Mouse (Mus musculus) R1 (cell line): Measurements from ENCODE around the gene Naa38.
A peak's percentile ranks its signal among the peaks of the same experiment; 100 is the strongest.

ENCODE experiments used
- DNase-seq: peaks from one replicate; pipeline ENCODE4 v3.0.0-alpha.2; 2018; ENCODE audit warnings: low read depth, low spot score

The Naa38 gene

DNA sequence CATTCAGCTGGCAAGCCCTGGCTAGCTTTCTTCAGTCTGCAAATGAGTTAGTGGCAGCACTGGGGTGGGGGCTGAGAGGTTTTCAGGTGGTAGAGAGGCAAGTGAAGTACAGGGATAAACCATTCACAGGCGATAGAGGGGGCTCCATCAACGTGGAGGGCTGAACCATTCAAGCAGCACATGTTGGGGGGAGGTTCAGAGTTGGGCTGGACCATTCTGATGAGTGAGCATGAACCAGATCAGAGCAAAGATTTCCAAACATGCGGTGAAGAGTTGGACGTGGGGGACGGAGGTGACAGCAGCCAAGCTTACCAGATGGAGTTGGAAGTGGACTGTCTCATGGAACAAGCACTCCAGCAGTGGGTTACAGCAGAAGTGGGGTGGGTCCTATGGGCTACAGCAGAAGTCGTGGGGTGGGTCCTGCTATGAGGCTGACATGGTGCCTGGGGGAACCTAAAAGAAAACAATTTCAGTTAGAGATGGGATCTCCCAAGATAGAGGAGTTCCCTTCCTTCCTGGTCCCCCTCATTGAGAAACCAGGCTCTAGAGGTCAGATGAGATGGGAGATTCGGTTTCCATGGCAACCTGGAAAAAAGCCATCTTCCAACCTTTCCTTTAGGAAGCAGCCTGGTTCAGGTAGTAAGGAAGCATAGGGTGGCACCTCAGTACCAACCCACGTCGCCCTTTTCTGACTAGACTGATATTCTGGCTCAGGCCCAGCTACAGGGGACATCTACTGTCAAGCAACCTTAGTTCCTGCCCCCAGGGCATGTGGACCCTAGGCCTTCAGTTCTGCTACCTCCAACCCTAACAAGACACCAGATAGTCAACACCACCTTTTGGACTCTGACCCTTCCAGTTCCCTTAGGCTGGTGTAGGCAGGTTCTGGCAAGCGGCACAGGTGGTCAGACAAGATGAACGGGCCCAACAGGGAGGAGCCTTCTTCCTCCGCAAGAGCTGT, 18.2 kb downstream of the Naa38 start, which contains the start of gene Kdm6b:
Kdm6b (minus strand) TSS at position 455 of the 961 bp plus-strand sequence.
- peak; percentile 89 for DNase-seq

- DNase-seq: no peak
These were observed 19.4 kb downstream of the Naa38 start for GRCm38 (mm10) chr11:69414421-69415326.

DNA sequence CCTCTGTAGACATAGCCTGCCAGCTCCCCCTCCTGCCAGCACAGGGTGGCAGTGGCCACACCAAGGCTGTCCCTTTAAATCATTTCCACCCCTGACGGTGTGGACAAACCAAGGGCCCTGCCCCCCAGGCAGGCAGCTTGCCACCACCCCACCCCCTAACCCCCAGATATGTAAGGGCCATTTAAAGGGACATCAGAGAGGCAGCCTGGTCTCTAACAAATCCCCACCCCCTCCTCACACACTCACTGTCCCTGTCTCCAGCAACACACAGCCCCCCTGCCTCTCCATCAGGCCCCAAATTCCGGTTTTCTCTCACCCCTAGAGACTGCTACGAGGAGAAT, 20.0 kb downstream of the Naa38 start:
- DNase-seq: no peak

- DNase-seq: peak; percentile 85
These were observed 20.6 kb downstream of the Naa38 start for GRCm38 (mm10) chr11:69415668-69416451.

DNA sequence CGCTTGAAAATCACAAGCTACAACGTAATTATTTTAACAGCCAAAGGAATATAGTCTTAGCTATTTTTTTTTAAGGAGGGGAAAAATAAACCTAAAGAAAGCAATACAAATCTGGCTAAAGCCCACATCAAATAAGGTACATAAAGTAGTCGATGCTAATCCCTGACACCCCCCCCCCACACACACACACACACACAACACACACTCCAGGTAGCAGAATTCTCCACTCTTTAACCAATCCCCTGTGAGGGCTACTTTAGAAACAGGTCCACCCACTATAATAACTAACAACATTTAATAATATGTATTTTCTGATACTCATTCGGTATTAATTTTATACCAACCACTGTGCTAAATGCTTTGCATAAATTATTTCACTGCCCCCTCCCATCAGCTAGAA, 21.2 kb downstream of the Naa38 start:
- DNase-seq: no peak

- peak; percentile 46 for DNase-seq
These were observed 21.7 kb downstream of the Naa38 start for GRCm38 (mm10) chr11:69416921-69417448.

DNA sequence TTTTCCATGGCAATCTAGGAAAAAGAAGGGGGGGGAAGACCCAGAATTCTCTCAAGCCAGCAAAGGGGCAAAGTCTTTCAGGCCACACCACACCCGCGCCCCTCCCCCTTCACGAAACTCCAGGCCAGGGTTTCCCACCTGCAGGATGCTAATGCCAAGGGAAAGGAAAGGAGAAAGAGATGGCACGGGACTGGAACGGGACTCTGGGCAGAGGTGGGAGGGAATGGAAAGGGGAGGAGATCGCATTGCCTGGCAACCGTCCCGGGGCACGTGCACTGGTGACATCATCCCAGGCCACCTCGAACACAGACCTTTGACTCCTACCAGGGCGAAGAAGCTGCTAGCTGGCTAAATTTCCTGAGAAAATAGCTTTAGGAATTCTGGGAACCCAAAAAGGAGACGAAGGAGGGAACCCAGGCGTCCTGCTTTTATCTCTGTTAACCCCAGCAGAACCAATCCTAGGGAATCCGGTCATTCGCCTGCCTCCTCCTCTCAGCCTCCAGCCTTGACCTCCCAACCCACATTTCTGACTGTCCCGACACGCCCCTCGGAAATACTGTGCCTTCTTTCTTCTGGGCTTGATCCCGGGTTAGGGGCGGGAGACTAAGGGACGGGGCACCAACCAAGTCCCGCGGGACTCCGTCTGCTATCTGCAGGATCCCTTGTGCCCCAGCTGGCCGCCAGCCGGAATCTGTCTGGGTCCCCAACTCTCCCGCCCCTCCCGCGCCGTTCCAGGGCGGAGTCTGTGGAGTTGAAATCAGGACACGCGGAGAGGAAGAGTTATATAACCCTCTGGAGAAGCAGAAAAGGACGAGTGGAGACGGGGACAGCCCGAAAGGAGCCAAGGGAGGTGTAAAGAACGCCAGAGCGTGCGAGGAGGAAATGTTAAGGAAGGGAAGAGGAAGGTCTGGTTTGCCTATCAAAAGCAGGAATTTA, 22.4 kb downstream of the Naa38 start:
- peak; percentile 98 for DNase-seq

DNA sequence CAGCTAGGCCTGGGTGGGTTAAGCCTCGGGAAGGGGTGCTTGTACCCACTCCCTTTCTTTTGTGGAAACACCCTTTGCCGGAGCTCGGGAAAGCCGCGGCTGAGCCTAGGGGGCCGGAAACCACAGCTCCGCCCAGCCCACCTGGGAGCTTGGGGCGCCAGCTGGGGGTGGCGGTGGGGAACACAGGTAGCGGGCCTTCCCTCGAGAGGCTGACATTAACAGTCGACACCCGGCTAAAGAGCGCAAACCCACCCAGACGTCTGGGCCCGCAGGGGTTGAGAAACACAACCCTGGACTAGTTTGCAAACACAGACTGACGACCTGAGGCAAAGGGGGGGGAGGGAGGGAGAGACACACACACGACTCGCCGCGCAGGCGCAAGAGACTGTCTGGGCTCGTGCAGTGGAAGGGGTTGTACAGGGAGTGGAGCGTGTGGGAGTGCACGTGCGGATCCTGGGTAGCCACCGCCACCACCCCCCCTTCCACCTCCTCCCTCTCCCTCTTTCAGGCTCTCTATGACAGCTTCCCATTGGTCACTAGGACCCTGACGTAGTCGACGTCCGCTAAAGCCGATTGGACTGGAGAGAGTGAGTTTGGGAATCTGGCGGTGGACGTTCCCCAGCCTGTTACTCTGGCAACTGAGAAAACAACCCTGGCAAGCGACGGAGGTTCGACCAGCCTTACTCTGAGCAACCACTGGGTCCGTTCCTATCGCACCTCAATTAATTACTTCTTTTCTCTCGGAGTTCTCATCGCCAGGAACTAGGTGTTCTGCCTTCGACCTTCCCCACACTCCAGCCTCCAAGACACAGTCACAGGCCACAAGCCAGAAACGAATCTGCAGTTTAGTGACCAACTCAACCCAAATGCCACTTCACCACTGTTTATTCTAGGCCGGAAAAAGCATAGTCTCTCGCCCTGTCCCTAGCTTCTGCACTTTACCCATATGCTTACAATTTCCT, 23.5 kb downstream of the Naa38 start:
- peak; percentile 100 for DNase-seq

DNA sequence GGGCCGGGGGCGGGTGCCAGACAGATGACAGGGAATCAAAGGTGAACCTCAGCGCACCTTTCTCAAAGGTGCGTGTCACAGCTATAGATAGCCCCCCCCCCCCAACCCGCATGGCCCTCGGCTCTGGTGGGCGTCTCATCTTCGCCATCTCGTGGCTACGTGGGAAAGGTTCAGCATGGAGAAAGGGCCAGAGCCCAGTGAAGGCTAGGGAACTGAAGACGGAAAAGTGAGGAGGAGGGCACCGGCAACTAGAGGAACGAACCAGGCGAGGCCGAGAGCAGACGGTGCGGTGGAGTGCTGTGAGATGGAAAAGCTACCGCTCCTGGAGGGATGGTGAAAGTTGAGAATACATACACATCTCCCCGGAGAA, 24.1 kb downstream of the Naa38 start:
- DNase-seq: no peak

DNA sequence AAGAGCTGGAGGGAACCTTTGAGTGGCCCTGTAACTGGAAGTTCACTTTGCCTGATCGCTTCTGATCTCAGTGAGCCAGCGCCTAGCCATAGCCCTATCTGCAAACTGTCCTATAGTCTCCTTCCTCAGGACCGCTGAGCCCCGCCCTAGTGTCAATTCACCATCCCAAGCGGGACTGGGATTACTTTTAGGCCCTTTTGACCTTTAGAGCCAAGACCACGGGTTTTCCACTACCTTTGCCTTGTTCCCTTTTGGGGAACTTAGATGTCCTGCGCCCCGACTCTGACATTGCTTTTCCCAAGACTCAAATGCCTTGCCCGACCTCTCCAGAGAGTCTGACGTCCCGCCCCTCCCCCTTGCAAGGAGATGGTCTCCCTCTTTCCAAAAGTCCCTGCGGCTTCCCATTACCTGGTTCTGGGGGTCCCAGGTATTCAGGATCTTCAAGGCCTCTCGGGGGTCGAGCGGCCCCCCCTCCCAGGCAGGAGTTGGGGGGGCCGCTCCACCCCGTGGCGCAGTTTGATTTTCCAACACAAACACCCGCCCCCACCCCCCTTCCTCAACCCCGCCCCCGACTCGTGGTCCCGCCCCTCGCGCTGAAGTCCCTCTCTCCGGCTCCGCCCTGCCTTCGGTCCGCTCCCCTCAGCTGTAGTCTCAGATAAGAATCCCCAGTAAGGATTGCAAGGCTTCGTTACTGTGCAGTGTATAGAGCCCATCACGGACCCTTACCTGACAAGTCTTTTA, 24.7 kb downstream of the Naa38 start:
- peak; percentile 91 for DNase-seq

DNA sequence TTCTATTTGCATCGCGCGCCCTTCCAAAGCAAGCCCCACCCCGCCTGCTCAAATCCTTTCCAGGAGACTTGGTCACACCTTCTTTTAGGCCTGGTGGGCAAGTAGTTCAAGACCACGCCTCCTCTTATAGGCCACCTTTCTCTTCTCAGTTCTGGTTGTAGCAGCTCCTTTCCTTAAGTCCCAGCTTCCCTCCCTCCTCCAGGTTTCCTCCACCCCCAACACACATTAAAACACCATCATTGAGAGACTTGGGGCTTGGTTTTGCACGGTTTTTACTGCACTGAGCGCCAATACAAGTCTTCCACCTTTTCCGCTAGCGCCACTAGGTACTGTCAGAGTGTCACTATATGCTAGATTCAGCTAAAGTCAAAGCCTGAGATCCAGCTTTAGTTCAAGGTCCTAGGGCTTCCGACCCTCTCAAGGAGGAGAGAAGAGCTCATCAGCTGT, 25.3 kb downstream of the Naa38 start:
- no peak for DNase-seq

- DNase-seq: no peak
These were observed 26.1 kb downstream of the Naa38 start for GRCm38 (mm10) chr11:69421131-69421977.

GRCm38 (mm10) chr11:69422842-69423241, 27.6 kb downstream of the Naa38 start:
- DNase-seq: no peak

DNA sequence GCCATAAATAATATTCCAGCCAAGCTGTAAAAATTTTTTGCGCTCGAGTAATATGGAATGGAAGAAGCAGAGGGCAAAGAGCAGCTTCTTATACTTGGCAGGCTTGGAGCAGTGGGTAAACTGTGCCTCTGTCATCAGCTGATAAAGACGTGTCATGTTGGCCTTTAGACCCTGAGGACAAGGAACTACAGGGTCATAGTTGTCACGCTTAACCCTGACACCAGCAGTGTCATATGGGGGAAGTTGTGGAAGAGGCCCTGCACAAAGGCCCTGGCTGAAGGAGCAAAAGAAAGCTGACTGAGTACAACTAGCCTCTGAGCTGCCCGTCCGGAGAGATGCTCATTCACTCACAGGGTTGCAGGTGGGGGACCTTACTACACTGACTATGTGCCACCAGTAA, 28.6 kb downstream of the Naa38 start:
- DNase-seq: no peak

- DNase-seq: no peak
These were observed 31.0 kb downstream of the Naa38 start for GRCm38 (mm10) chr11:69426246-69426645.

GRCm38 (mm10) chr11:69428751-69429150, 33.5 kb downstream of the Naa38 start:
- DNase-seq: peak; percentile 88

DNA sequence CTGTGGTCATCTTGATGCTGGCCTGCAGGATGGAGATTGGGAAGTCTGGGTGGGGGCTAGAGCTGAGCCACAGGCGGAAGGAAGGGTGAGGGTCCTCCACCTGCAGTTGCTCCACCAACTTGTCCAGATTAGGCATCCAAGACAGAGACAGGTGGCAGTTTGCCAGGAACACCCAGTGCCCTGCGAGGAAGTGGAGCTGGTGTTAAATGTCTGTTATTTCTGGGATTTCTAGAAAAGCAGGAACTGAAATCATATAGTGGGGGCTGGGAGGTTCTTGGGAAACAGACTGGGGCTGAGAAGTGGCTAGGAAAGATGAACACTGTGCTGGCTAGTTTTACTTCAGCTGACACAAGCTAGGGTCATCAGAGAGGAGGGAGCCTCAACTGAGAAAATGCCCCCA, 34.0 kb downstream of the Naa38 start:
- no peak for DNase-seq
